Mouse (Mus musculus) kidney, adult 2 months (tissue): Measurements from ENCODE around the gene Arid1b.

Source experiments
- CTCF ChIP-seq: fragments of 200-500 bp; conservative IDR thresholded peaks from 2 replicates; pipeline ENCODE4 v1.5.1; 2011; ENCODE audit warnings: low read depth, mild to moderate bottlenecking, control low read depth, low read length, moderate library complexity, mixed read lengths; ENCODE audit not compliant: insufficient read depth, insufficient read length
- POLR2A ChIP-seq: fragments of 200-500 bp; IDR thresholded peaks from one replicate; pipeline ENCODE4 v1.6.1; 2011; ENCODE audit warnings: low read depth, low read length, control low read depth

DNA sequence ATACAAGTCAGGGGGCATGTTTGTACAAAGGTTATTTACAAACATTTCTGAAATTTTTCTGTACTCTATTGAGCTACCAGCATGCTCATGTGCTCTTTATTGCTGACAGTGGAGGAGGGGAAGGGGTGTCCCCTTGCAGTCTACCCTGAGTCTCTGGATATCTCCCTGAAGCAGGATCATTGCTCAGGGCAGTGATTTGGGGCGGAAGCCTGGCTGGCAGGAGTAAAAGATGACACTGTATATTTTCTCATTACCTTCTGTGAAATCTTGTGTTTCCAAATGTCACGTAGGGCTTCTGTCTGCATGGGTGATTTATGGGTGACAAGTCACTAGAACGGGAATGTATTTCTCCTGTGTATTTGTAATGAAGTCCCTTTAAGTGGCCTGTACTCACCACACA lies 18.0 kb downstream of the Arid1b start:
- no peak for TF ChIP-seq CTCF
- TF ChIP-seq POLR2A, result no peak
